Mouse (Mus musculus) urinary bladder, postnatal 0 days (tissue): Measurements from ENCODE around the gene Fancc. TPM values are rescaled to one million over a fixed set of nuclear protein-coding genes. Genes with fewer than 3 reads are reported as not detected.
A peak's percentile ranks its signal among the peaks of the same experiment; 100 is the strongest.

ENCODE experiments used
- microRNA counts: library from miRNA; unstranded; fragments of <30 nt; microRNA quantifications from one replicate; lab custom pipeline; 2016
- microRNA-seq: library from miRNA; unstranded; fragments of <30 nt; microRNA quantifications from one replicate; pipeline ENCODE4, GENCODE M21; 2016
- polyA plus RNA-seq: library from polyadenylated mRNA; unstranded; fragments of >200 nt; fragmentation: Nextera tagmentation; extraction: Ambion mirVana; gene quantifications from 2 replicates; pipeline ENCODE4 v1.2.1, GENCODE M21; 2015

Fancc gene
- polyA plus RNA-seq = 11.6 and 12.4 TPM in 2 replicates

GRCm38 (mm10) chr13:63496646-63497582 lies at the start of gene Fancc:
Gene Fancc (minus strand): TSS chr13:63497278.

MicroRNAs within 50 kb of the gene (microRNA counts, 519-probe panel; counts per million panel counts)
- microRNA mmu-miR-23b (lab: Ali Mortazavi, UCI) = 4,675 counts per million, percentile 87 among the panel's probes with 10 or more counts
- microRNA mmu-miR-24 (lab: Ali Mortazavi, UCI) = 4,383 counts per million, percentile 82 among the panel's probes with 10 or more counts
- 3,621 counts per million, percentile 63 among the panel's probes with 10 or more counts for microRNA mmu-miR-27b (lab: Ali Mortazavi, UCI)

Small RNA genes within 50 kb of the gene (microRNA-seq; reads per million reads assigned to microRNA genes)
- 45,336 reads per million, percentile 98 among the genes with 10 or more reads in this experiment for gene Mir23b
- not detected for gene Mir24-1
- gene Mir27b = 5,359 reads per million, percentile 90 among the genes with 10 or more reads in this experiment
- gene Mir3074-1 = not detected

Other genes with a start within 250 kb of the Fancc start
- gene Ptch1, start 76.3 kb upstream of the Fancc start, polyA plus RNA-seq = 13.8 and 17.2 TPM in 2 replicates